Mouse (Mus musculus): ENCODE results near the gene Tmem43. TPM values are rescaled to one million over a fixed set of nuclear protein-coding genes. Genes with fewer than 3 reads are reported as not detected.
"Not testable (repeated sequence)": the region's sequence is repeated elsewhere in the genome, so short reads cannot be mapped to it uniquely, and the experiment has no call there.

The Tmem43 gene
- polyA plus RNA-seq, 1 experiment from 2014 or later: 60.4 TPM

DNA sequence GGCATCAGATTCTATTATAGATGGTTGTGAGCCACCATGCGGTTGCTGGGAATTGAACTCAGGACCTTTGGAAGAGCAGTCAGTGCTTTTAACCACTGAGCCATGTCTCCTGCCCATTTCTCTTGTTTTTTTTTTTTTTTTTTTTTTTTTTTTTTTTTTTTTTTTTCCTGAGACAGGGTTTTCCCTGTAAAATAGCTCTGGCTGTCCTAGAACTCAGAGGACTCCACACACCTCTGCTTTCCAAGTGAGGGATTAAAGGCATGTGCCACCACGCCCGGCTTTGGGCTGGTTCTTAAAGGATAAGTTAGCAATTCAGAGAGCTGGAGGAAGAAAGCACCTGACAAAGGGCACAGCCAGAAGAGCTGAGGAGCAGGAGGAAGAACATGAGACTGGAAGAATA lies 2.1 kb upstream of the Tmem43 start:
- peaks cover 56% of the 10 kb centered on the region for H3K36me3 ChIP-seq
- DNase-seq (ENCODE audit: low spot score); H3K27me3 ChIP-seq (ENCODE audit: low read depth, poor library complexity, severe bottlenecking); H3K4me3 ChIP-seq; H3K27ac ChIP-seq; H3K9me3 ChIP-seq (replicated peaks): not testable (repeated sequence)
- 91% methylated on average over 3 of the region's 3 CpGs for WGBS
- peaks cover 25% of the 10 kb centered on the region for H3K4me1 ChIP-seq

DNA sequence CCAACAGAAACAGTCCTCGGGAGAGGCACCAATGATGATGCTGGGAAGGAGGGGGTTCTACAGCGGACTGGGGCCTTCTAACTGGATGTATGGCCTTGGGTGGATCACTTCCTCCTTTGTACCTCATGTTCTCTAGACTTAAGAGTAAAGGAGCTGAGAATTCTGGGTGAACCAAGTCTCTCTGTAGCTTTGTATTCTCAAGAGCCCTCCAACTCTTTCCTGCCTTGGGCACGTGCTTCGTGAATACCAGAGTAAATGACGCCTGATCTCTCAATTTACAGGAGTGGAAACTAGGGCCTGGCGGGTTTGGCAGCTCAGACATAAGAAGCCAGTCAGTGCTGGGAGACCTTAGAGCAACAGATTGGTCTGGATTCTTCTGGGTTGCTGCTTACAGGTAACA lies 1.2 kb upstream of the Tmem43 start:
- Histone ChIP-seq H3K4me1 (peaks cover 25% of the 10 kb centered on the region), H3K36me3 (peaks cover 56% of the 10 kb centered on the region), H3K4me3 (peak overlapping the region; percentile 79), H3K27me3 (ENCODE audit: low read depth, poor library complexity, severe bottlenecking) (no peaks in the 10 kb centered on the region), H3K27ac (peak overlapping the region; percentile 89), H3K9me3 (replicated peaks) (no peaks in the 10 kb centered on the region)
- 34% methylated on average over 6 of the region's 6 CpGs for WGBS
- peak; percentile 45 for DNase-seq (ENCODE audit: low spot score)

DNA sequence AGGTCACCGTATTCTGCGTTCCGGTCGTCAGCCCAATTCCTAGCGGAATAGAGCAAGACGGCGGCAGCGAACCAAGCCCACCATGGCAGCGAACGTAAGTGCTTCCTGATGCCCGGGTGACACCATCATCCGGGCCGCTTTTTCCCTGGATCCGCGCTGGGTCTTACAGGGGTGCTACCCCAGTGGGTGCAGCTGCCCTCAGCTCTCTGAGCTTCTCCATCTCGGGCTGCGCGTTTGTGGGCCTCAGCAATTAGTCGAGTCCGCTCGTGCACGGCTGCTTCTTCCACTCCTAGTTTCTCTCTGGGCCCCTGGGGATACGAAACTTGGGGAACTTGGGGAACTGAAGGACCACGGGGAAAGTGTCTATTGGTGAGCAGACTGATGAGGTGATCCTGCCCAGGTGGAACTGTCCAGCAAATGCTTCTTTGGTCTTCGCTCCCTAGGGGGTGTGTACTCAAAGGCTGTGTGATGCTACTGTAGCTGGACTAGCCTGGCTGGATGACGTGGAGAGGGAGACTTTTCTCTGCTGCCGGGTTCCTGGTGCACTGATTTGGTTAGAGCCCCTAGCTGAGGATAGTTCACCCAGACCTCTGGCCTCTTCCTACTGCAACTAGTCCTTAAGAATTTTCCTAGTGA lies 420 bp downstream of the Tmem43 start:
- WGBS: under 1% methylated on average over 27 of the region's 27 CpGs
- no peak for DNase-seq (ENCODE audit: low spot score)
- peak overlapping the region; percentile 89 for H3K27ac ChIP-seq

DNA sequence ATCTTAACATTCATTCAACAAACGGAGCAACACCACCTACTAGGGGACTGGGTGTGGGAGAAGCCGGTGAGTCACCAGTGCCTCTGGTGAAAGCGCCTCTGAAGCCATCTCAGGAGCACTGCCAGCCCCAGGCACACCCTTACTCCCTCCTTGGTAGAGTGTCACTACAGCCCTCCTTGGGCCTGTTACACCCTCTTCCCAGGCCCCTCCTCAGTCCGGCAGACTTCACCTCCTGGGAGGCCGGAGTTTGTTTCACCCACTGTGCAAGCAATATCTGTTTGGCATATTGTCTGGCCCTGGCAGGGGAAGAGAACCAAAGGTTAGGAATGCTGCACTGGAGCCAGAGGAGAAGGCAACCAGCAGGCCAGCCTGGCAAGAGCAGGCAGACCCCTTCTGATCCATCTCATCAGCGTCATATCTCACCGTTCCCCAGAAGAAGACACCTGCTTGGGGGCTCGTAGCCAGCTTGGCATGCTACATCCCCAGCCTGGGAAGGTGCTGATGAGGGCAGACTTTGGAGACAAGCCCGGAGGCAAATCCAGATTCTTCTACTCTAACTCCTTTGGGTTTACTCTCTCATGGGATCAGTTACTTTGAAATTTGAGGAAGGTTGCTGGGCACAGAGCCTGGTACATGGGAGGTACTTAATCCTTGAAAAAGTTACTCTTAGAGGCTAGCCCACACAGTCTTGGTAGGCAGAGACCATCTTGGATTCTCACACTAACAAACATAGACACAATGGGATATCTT lies 1.1 kb downstream of the Tmem43 start:
- Histone ChIP-seq H3K9me3 (replicated peaks) (no peaks in the 10 kb centered on the region), H3K36me3 (peaks cover 56% of the 10 kb centered on the region), H3K27ac (peak overlapping the region; percentile 89), H3K4me1 (peaks cover 25% of the 10 kb centered on the region), H3K4me3 (peak overlapping the region; percentile 79), H3K27me3 (ENCODE audit: low read depth, poor library complexity, severe bottlenecking) (no peaks in the 10 kb centered on the region)
- 66% methylated on average over 9 of the region's 9 CpGs for WGBS
- no peak for DNase-seq (ENCODE audit: low spot score)

More for the DNA sequence above, 420 bp downstream of the Tmem43 start:
- Histone ChIP-seq H3K4me1 (peaks cover 25% of the 10 kb centered on the region), H3K36me3 (peaks cover 56% of the 10 kb centered on the region), H3K4me3 (peak overlapping the region; percentile 79), H3K9me3 (replicated peaks) (no peaks in the 10 kb centered on the region), H3K27me3 (ENCODE audit: low read depth, poor library complexity, severe bottlenecking) (no peaks in the 10 kb centered on the region)

DNA sequence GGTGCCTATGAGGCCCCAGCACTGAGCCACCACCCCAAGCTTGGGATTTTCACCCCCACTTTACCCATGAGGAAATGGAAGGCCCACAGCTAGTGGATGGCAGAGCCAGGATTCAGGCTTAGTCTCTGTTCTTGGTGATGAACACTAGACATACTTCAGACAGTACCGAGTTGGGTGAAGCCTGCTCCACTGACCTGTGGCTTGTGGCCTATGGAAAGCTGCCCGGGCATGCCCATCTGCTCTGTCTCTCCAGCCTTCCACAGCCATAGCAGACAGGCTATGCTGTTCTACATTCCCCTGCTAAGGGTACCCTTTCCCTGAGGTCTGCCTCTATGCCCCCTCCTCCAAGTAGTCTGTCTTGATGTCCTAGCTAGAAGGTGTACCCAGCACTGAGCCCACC lies 3.0 kb downstream of the Tmem43 start:
- WGBS: 91% methylated on average over 2 of the region's 2 CpGs
- Histone ChIP-seq H3K9me3 (replicated peaks) (no peaks in the 10 kb centered on the region), H3K4me1 (peaks cover 24% of the 10 kb centered on the region), H3K27ac (no peak overlapping the region), H3K36me3 (peaks cover 64% of the 10 kb centered on the region), H3K4me3 (no peak overlapping the region), H3K27me3 (ENCODE audit: low read depth, poor library complexity, severe bottlenecking) (no peaks in the 10 kb centered on the region)
- DNase-seq (ENCODE audit: low spot score): no peak

DNA sequence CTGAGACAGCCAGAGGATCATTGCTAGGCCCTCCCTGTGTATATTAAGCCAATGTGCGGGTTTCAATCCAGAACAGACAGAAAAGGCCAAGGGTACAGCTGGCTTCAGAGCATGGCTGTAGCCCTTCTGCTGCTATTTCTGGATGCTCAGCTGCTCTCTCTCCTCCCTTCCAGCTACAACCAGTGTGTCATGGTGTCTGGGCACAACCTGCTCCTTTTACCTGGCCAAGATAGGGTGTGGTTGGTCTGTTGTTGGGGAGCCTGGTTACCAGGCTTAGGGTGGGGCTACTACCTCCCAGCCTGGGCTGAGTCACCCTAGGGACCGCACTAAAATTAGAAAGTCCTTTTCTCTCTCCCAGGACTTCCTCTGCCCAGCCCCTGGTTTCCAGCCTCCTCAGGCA lies 9.9 kb downstream of the Tmem43 start:
- DNase-seq (ENCODE audit: low spot score): no peak
- Histone ChIP-seq H3K27ac (no peak overlapping the region), H3K27me3 (ENCODE audit: low read depth, poor library complexity, severe bottlenecking) (no peaks in the 10 kb centered on the region), H3K9me3 (replicated peaks) (no peaks in the 10 kb centered on the region), H3K4me3 (no peak overlapping the region), H3K36me3 (peaks cover 100% of the 10 kb centered on the region), H3K4me1 (no peaks in the 10 kb centered on the region)
- 98% methylated on average over 2 of the region's 2 CpGs for WGBS

DNA sequence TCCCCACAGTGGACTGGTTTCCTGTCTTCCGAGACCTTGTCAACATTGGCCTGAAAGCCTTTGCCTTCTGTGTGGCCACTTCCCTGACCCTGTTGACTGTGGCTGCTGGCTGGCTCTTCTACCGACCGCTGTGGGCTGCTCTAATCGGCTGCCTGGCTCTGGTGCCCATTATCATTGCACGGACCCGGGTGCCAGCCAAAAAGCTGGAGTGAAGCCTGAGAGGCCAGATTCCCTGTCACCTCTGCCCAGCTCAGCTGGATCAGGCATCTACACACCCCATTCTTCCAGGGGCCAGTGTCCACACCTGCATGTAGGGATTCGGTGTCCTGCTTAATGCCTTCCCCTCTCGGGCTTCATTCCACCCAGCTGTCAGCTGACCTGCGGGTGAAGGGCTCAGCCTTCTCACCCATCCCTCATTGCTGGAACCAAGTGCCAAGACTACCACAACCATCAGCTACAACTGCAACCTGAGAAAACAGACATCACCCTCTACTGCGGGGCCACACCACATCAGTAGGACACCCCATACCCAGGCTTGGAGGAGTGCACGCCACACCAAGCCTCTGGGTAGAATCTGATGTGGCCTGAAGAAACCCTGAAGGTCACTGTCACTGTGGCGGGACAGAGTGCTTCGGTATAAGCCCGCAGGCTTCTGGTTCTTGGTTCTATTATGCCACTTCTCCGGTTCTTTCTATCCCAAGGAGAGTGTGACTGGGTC lies 13.4 kb downstream of the Tmem43 start:
- H3K27ac ChIP-seq: no peak overlapping the region
- no peaks in the 10 kb centered on the region for H3K27me3 ChIP-seq (ENCODE audit: low read depth, poor library complexity, severe bottlenecking)
- no peaks in the 10 kb centered on the region for H3K4me1 ChIP-seq
- no peaks in the 10 kb centered on the region for H3K9me3 ChIP-seq (replicated peaks)
- no peak overlapping the region for H3K4me3 ChIP-seq
- DNase-seq (ENCODE audit: low spot score): no peak
- peaks cover 100% of the 10 kb centered on the region for H3K36me3 ChIP-seq
- 95% methylated on average over 15 of the region's 15 CpGs for WGBS

DNA sequence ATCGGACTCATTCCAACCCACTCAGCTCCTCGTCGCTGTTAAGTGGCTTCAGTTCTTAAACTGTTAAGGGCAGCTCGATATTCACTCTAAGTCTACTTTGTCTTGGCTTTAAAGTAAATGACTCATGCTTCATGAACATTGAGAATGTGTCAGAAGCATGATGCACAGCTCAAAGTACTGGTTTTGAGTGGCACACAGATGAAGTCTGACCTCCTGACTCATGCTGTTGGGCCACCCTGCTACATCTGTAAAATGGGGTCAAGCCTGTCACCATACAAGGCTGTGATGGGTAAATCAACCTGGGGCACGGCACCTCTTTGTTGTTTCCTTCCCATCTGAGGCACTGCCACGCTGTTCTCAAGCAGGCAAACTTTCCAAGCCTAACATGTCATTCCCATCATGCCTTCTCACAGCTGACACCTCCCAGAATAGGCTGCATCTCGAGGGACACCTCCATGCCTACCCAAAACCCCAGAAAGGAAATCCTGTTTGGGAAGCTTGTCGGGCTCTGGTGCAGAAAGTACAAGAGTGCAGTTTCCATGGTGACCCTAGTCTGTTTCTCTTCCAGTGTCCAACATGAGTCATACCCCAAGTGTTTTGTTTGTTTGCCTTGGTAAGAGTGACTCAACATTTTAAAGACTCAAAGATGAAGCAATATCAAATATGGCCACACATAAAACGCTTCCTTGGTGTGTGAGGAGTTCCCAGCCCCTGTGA lies 15.2 kb downstream of the Tmem43 start:
- no peak for DNase-seq (ENCODE audit: low spot score)
- 88% methylated on average over 9 of the region's 9 CpGs for WGBS

DNA sequence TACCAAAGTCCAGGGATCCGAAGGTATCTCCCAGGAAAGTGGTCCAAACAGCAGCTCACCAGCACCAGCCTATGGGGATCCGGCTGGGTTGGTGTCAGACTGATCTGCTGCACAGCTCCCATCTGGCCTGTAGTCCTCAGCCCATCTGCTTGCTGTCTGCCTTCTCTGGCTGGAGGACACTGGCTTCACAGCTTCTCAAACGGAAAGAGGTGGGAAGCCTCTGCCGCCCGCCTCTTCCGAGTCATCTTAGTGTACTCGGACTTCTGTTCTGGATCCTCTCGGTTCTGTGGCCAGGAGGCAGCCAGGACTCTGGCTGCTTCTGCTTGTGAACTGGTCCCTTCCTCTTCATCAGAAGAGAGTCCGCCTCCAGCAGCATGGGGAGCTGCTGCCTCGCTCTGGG lies 16.4 kb downstream of the Tmem43 start:
- no peak overlapping the region for H3K27ac ChIP-seq
- 87% methylated on average over 10 of the region's 10 CpGs for WGBS
- DNase-seq (ENCODE audit: low spot score): no peak
- peaks cover 98% of the 10 kb centered on the region for H3K36me3 ChIP-seq
- H3K4me3 ChIP-seq: no peak overlapping the region
- no peaks in the 10 kb centered on the region for H3K27me3 ChIP-seq (ENCODE audit: low read depth, poor library complexity, severe bottlenecking)
- H3K4me1 ChIP-seq: no peaks in the 10 kb centered on the region
- no peaks in the 10 kb centered on the region for H3K9me3 ChIP-seq (replicated peaks)

More for the DNA sequence above, 15.2 kb downstream of the Tmem43 start:
- no peak overlapping the region for H3K27ac ChIP-seq
- no peak overlapping the region for H3K4me3 ChIP-seq
- H3K9me3 ChIP-seq (replicated peaks): no peaks in the 10 kb centered on the region
- H3K36me3 ChIP-seq: peaks cover 100% of the 10 kb centered on the region
- H3K27me3 ChIP-seq (ENCODE audit: low read depth, poor library complexity, severe bottlenecking): no peaks in the 10 kb centered on the region
- H3K4me1 ChIP-seq: no peaks in the 10 kb centered on the region

DNA sequence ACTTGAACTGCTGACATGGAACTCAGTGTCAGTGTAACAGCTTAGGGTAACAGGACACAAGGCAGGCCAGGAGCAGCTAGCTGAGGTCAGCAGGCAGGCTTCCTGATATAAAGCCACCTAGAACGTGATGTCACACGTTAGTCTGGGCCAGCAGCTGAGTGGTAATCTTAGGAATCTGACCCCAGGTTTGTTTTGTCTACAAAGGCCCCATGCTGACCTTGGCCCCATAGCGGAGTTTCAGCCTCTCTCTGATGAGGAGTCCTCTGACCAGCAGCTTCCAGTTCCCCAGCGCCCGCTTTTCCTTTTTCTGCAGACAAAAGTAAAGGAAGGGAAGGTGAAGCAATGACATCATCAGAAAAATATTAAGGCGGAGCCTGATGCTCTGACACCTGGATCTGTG lies 17.5 kb downstream of the Tmem43 start:
- no peak for DNase-seq (ENCODE audit: low spot score)
- Histone ChIP-seq H3K4me1 (no peaks in the 10 kb centered on the region), H3K4me3 (no peak overlapping the region), H3K36me3 (peaks cover 98% of the 10 kb centered on the region), H3K9me3 (replicated peaks) (no peaks in the 10 kb centered on the region), H3K27ac (no peak overlapping the region), H3K27me3 (ENCODE audit: low read depth, poor library complexity, severe bottlenecking) (no peaks in the 10 kb centered on the region)
- 87% methylated on average over 6 of the region's 6 CpGs for WGBS

DNA sequence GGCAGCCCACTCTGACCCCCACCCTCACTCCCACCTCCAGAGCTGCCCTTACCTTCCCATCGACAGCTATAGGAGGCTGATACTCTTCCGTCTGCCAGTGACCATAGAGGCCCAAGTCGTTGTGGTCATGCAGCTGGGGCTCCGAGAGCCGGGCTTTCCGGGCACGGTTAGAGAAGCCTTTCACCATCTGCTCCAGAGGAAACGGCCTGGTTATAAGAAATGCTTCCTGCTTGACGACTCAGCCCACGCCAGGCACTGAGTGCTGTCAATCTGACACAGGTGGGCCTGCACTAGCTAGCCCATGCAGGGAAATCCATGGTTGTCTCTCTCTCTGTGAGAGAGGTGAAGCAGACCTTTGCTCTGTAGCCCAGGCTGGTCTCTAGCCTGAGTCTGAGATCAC lies 19.6 kb downstream of the Tmem43 start:
- H3K9me3 ChIP-seq (replicated peaks): no peaks in the 10 kb centered on the region
- DNase-seq (ENCODE audit: low spot score): no peak
- H3K4me3 ChIP-seq: no peak overlapping the region
- H3K27me3 ChIP-seq (ENCODE audit: low read depth, poor library complexity, severe bottlenecking): no peaks in the 10 kb centered on the region
- WGBS: 88% methylated on average over 10 of the region's 10 CpGs
- H3K36me3 ChIP-seq: peaks cover 98% of the 10 kb centered on the region
- H3K27ac ChIP-seq: no peak overlapping the region
- H3K4me1 ChIP-seq: no peaks in the 10 kb centered on the region

DNA sequence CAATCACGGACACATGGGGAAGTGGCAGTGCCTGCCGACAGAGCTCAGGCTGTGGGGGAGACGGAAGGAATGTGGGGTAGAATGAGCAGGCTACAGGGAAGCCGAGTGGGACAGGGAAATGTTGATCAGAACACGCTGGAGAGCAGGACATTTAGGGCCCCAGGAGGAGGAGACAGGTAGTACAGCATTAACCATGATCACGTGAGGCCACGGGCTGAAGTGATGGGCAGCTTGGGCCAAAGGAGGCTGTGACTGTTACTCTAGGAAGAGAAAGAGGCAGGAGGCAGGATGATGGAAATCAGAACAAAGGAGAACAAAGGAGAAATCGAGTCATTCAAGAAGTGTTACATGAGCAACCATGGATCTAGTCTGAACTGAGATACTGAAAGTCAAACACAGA lies 21.0 kb downstream of the Tmem43 start:
- no peaks in the 10 kb centered on the region for H3K4me1 ChIP-seq
- H3K27ac ChIP-seq: no peak overlapping the region
- 91% methylated on average over 8 of the region's 8 CpGs for WGBS
- peaks cover 98% of the 10 kb centered on the region for H3K36me3 ChIP-seq
- no peak overlapping the region for H3K4me3 ChIP-seq
- DNase-seq (ENCODE audit: low spot score): no peak
- H3K9me3 ChIP-seq (replicated peaks): no peaks in the 10 kb centered on the region
- H3K27me3 ChIP-seq (ENCODE audit: low read depth, poor library complexity, severe bottlenecking): no peaks in the 10 kb centered on the region

DNA sequence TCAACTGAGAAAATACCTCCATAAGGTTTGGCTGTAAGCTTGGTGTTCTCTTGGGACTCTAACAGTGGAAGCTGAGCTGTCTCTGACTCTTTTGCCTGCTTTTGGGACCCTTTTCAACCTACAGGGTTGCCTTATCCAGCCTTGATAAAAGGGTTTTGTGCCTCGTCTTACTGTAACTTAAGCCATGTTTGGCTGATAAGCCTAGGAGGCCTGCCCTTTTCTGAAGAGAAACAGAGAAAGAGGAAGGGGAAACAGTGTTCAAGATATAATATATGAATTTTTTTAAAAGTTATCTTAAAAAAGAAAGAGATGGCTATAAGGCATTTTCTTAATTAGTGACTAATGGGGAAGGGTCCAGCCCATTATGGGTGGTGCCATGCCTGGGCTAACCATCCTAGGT lies 29.8 kb downstream of the Tmem43 start:
- DNase-seq (ENCODE audit: low spot score): no peak
- no peaks in the 10 kb centered on the region for H3K27me3 ChIP-seq (ENCODE audit: low read depth, poor library complexity, severe bottlenecking)
- H3K27ac ChIP-seq: no peak overlapping the region
- 88% methylated on average over 1 of the region's 1 CpGs for WGBS
- peaks cover 100% of the 10 kb centered on the region for H3K36me3 ChIP-seq
- H3K4me1 ChIP-seq: no peaks in the 10 kb centered on the region
- H3K4me3 ChIP-seq: no peak overlapping the region
- no peaks in the 10 kb centered on the region for H3K9me3 ChIP-seq (replicated peaks)

Data from limb, embryonic 10.5 days (tissue).